Mouse (Mus musculus) liver, embryonic 11.5 days (tissue): Measurements from ENCODE around the gene Pafah1b2. TPM values are rescaled to one million over a fixed set of nuclear protein-coding genes. Genes with fewer than 3 reads are reported as not detected.

Source experiments
- ATAC-seq: fragments of 200-750 bp; cut with Nextera tagmentation; replicated peaks from 2 replicates; pipeline ENCODE4 v1.8.0; 2017; ENCODE audit warnings: moderate number of reproducible peaks, mild to moderate bottlenecking, moderate TSS enrichment, moderate library complexity; ENCODE audit not compliant: low FRiP score
- DNase-seq: peaks from one replicate; pipeline ENCODE4 v3.0.0-alpha.2; 2017; ENCODE audit warnings: low spot score
- H3K27ac ChIP-seq: fragments of 300-500 bp; sonication (generic); 2 replicates; pipeline ENCODE4 v1.5.1; 2014; ENCODE audit warnings: mild to moderate bottlenecking, low read depth, low read length, control low read depth
- H3K27me3 ChIP-seq: fragments of 300-500 bp; sonication (generic); replicated peaks from 2 replicates; pipeline ENCODE4 v1.6.1; 2014; ENCODE audit warnings: low read length, mixed read lengths; ENCODE audit not compliant: control insufficient read depth, insufficient read depth
- H3K36me3 ChIP-seq: fragments of 300-500 bp; sonication (generic); 2 replicates; pipeline ENCODE4 v1.6.1; 2014; ENCODE audit warnings: mild to moderate bottlenecking, low read length, moderate library complexity, mixed read lengths; ENCODE audit not compliant: control insufficient read depth, insufficient read depth
- H3K4me1 ChIP-seq: fragments of 300-500 bp; sonication (generic); replicated peaks from 2 replicates; pipeline ENCODE4 v1.6.1; 2014; ENCODE audit warnings: low read length, mixed read lengths; ENCODE audit not compliant: control insufficient read depth, insufficient read depth
- H3K4me2 ChIP-seq: fragments of 300-500 bp; sonication (generic); 2 replicates; pipeline ENCODE4 v1.6.1; 2014; ENCODE audit warnings: mild to moderate bottlenecking, control low read depth, moderate library complexity
- H3K4me3 ChIP-seq: fragments of 300-500 bp; sonication (generic); 2 replicates; pipeline ENCODE4 v1.5.1; 2014; ENCODE audit warnings: low read depth, low read length, control low read depth
- H3K9ac ChIP-seq: fragments of 300-500 bp; sonication (generic); 2 replicates; pipeline ENCODE4 v1.6.1; 2014; ENCODE audit warnings: low read depth, low read length, control low read depth
- H3K9me3 ChIP-seq: fragments of 300-500 bp; sonication (generic); 2 replicates; pipeline ENCODE4 v1.6.1; 2016; ENCODE audit warnings: low read length, inconsistent platforms, mixed read lengths; ENCODE audit not compliant: control insufficient read depth
- WGBS: fragments of 180-500 bp; shearing (Covaris S2); extraction: QIAGEN DNeasy Blood & Tissue Kit; methylation state at CpG from one replicate; pipeline ENCODE4 v1.1.7; 2014; 5-methylcytosine and 5-hydroxymethylcytosine counted together
- polyA plus RNA-seq: library from polyadenylated mRNA; unstranded; fragments of >200 nt; fragmentation: Nextera tagmentation; extraction: Ambion mirVana; gene quantifications from 2 replicates; pipeline ENCODE4 v1.2.1, GENCODE M21; 2014

The Pafah1b2 gene
- polyA plus RNA-seq, 1 experiment from 2014 or later, result 137 TPM

- Histone ChIP-seq H3K27me3 (no peaks in the 10 kb centered on the region), H3K4me3 (no peak overlapping the region), H3K9me3 (no peaks in the 10 kb centered on the region), H3K27ac (no peak overlapping the region), H3K4me1 (peaks cover 9% of the 10 kb centered on the region), H3K4me2 (no peak overlapping the region), H3K36me3 (no peaks in the 10 kb centered on the region), H3K9ac (no peak overlapping the region)
- ATAC-seq, result no peak
- 49% methylated on average over 5 of the region's 5 CpGs for WGBS
- DNase-seq, result no peak
Measured at GRCm38 (mm10) chr9:46006224-46006623, 6.3 kb downstream of the Pafah1b2 start.

GRCm38 (mm10) chr9:46004529-46004928 lies 8.0 kb downstream of the Pafah1b2 start:
- no peak for DNase-seq
- H3K27ac ChIP-seq, result no peak overlapping the region
- 64% methylated on average over 3 of the region's 3 CpGs for WGBS
- H3K27me3 ChIP-seq, result no peaks in the 10 kb centered on the region
- H3K4me2 ChIP-seq, result no peak overlapping the region
- H3K9me3 ChIP-seq, result no peaks in the 10 kb centered on the region
- H3K36me3 ChIP-seq, result no peaks in the 10 kb centered on the region
- no peak overlapping the region for H3K4me3 ChIP-seq
- ATAC-seq, result no peak
- H3K4me1 ChIP-seq, result 0 out of 2 replicates have a peak, but pooled peaks cover 5% of the 10 kb centered on the region
- no peak overlapping the region for H3K9ac ChIP-seq

GRCm38 (mm10) chr9:46003729-46004128 lies 8.8 kb downstream of the Pafah1b2 start:
- H3K9ac ChIP-seq, result no peak overlapping the region
- 16% methylated on average over 7 of the region's 7 CpGs for WGBS
- peak; percentile 78 for DNase-seq

GRCm38 (mm10) chr9:45999009-45999408 lies 13.5 kb downstream of the Pafah1b2 start:
- no peaks in the 10 kb centered on the region for H3K27me3 ChIP-seq
- DNase-seq (no peak), ATAC-seq (no peak)
- H3K4me1 ChIP-seq, result 0 out of 2 replicates have a peak, but pooled peaks cover 2% of the 10 kb centered on the region
- H3K27ac ChIP-seq, result no peak overlapping the region
- no peak overlapping the region for H3K4me3 ChIP-seq
- no peak overlapping the region for H3K9ac ChIP-seq
- no peaks in the 10 kb centered on the region for H3K36me3 ChIP-seq
- WGBS, result 75% methylated on average over 4 of the region's 4 CpGs
- H3K9me3 ChIP-seq, result no peaks in the 10 kb centered on the region
- no peak overlapping the region for H3K4me2 ChIP-seq

More at GRCm38 (mm10) chr9:46003729-46004128, 8.8 kb downstream of the Pafah1b2 start:
- Histone ChIP-seq H3K27me3 (no peaks in the 10 kb centered on the region), H3K36me3 (no peaks in the 10 kb centered on the region), H3K9me3 (no peaks in the 10 kb centered on the region), H3K4me2 (no peak overlapping the region), H3K4me3 (no peak overlapping the region), H3K27ac (no peak overlapping the region), H3K4me1 (0 out of 2 replicates have a peak, but pooled peaks cover 2% of the 10 kb centered on the region)
- ATAC-seq, result no peak

GRCm38 (mm10) chr9:45985229-45985567 lies 27.3 kb downstream of the Pafah1b2 start:
- peak overlapping the region; percentile 97 for H3K9ac ChIP-seq
- WGBS, result 2% methylated on average over 4 of the region's 4 CpGs
- DNase-seq (no peak), ATAC-seq (peak; percentile 56; the same call in 1 of the 2 replicates)
- H3K9me3 ChIP-seq, result no peaks in the 10 kb centered on the region
- H3K4me1 ChIP-seq, result peaks cover 18% of the 10 kb centered on the region
- H3K36me3 ChIP-seq, result peaks cover 4% of the 10 kb centered on the region
- H3K4me2 ChIP-seq, result peak overlapping the region; percentile 96
- H3K27ac ChIP-seq, result peak overlapping the region; percentile 89; the same call in 1 of the 2 replicates
- H3K4me3 ChIP-seq, result peak overlapping the region; percentile 94
- H3K27me3 ChIP-seq, result no peaks in the 10 kb centered on the region

GRCm38 (mm10) chr9:45984409-45985228 lies 27.9 kb downstream of the Pafah1b2 start:
- Histone ChIP-seq H3K4me2 (peak overlapping the region; percentile 96), H3K9me3 (no peaks in the 10 kb centered on the region), H3K36me3 (peaks cover 4% of the 10 kb centered on the region), H3K27ac (peak overlapping the region; percentile 89), H3K27me3 (no peaks in the 10 kb centered on the region), H3K9ac (peak overlapping the region; percentile 97), H3K4me3 (peak overlapping the region; percentile 94), H3K4me1 (peaks cover 23% of the 10 kb centered on the region)
- peak; percentile 87 for ATAC-seq
- whole genome bisulfite sequencing, result under 1% methylated on average over 71 of the region's 76 CpGs
- DNase-seq, result peak; percentile 93

GRCm38 (mm10) chr9:45983676-45984408 lies 28.6 kb downstream of the Pafah1b2 start:
- peaks cover 5% of the 10 kb centered on the region for H3K36me3 ChIP-seq
- H3K9me3 ChIP-seq, result no peaks in the 10 kb centered on the region
- H3K9ac ChIP-seq, result peak overlapping the region; percentile 97
- H3K27ac ChIP-seq, result peak overlapping the region; percentile 89
- peaks cover 23% of the 10 kb centered on the region for H3K4me1 ChIP-seq
- peak overlapping the region; percentile 96 for H3K4me2 ChIP-seq
- no peaks in the 10 kb centered on the region for H3K27me3 ChIP-seq
- DNase-seq, result peak; percentile 39
- ATAC-seq, result 0 out of 2 replicates have a peak, but pooled peaks have one; percentile 27
- WGBS, result 2% methylated on average over 23 of the region's 23 CpGs
- H3K4me3 ChIP-seq, result peak overlapping the region; percentile 94

GRCm38 (mm10) chr9:45981331-45981730 lies 31.2 kb downstream of the Pafah1b2 start:
- peaks cover 23% of the 10 kb centered on the region for H3K4me1 ChIP-seq

More at GRCm38 (mm10) chr9:45981331-45981730, 31.2 kb downstream of the Pafah1b2 start:
- Histone ChIP-seq H3K4me2 (no peak overlapping the region), H3K4me3 (no peak overlapping the region), H3K9me3 (no peaks in the 10 kb centered on the region), H3K27ac (no peak overlapping the region), H3K36me3 (peaks cover 9% of the 10 kb centered on the region), H3K9ac (no peak overlapping the region), H3K27me3 (no peaks in the 10 kb centered on the region)
- DNase-seq (no peak), ATAC-seq (no peak)
